Mouse (Mus musculus) bone marrow macrophage, adult 2 months (primary cell): Measurements from ENCODE around the gene Amdhd2.

Experiments used
- CTCF ChIP-seq: IDR thresholded peaks from 2 replicates; pipeline ENCODE4 v1.5.1; 2012; ENCODE audit warnings: low read depth, mild to moderate bottlenecking, low read length, moderate library complexity
- POLR2A ChIP-seq: IDR thresholded peaks from 2 replicates; pipeline ENCODE4 v1.6.1; 2012; ENCODE audit warnings: mild to moderate bottlenecking, low read depth, low read length, borderline replicate concordance

- no peak for TF ChIP-seq CTCF
- no peak for TF ChIP-seq POLR2A
These were observed 20.7 kb downstream of the Amdhd2 start for GRCm38 (mm10) chr17:24142897-24143296.
